Mouse (Mus musculus) heart, embryonic 14.5 days (tissue): ENCODE data around the gene Syne3. TPM values are rescaled to one million over a fixed set of nuclear protein-coding genes. Genes with fewer than 3 reads are reported as not detected.

Source experiments
- ATAC-seq: fragments of 200-750 bp; cut with Nextera tagmentation; 2 replicates; pipeline ENCODE4 v1.8.0; 2017; ENCODE audit warnings: low read depth, moderate TSS enrichment; ENCODE audit not compliant: insufficient number of reproducible peaks, insufficient read depth, low FRiP score
- H3K27ac ChIP-seq, 2 experiments: fragments of 200-500 bp in 1 of 2; fragments of 300-500 bp in 1 of 2; sonication (generic) in 1 of 2; replicated peaks in 1 of 2; 2 replicates each; pipeline ENCODE4 v1.5.1; 2012 to 2014; ENCODE audit warnings: low read depth in 2 of 2, low read length in 2 of 2, control low read depth in 1 of 2, mild to moderate bottlenecking in 1 of 2, mixed read lengths in 1 of 2; ENCODE audit not compliant: control insufficient read depth in 1 of 2, insufficient read depth in 1 of 2
- H3K27me3 ChIP-seq: fragments of 300-500 bp; sonication (generic); 2 replicates; pipeline ENCODE4 v1.6.1; 2014; ENCODE audit warnings: mild to moderate bottlenecking, low read length, control low read depth; ENCODE audit not compliant: control insufficient read depth, insufficient read depth
- H3K36me3 ChIP-seq: fragments of 300-500 bp; sonication (generic); 2 replicates; pipeline ENCODE4 v1.6.1; 2014; ENCODE audit warnings: mild to moderate bottlenecking, control low read depth, low read length, mixed read lengths; ENCODE audit not compliant: control insufficient read depth, insufficient read depth
- H3K4me1 ChIP-seq, 2 experiments: fragments of 200-500 bp in 1 of 2; fragments of 300-500 bp in 1 of 2; sonication (generic) in 1 of 2; 2 replicates each; pipeline ENCODE4 v1.6.1; 2012 to 2014; ENCODE audit warnings: low read length in 2 of 2, control low read depth in 1 of 2, mixed read lengths in 1 of 2; ENCODE audit not compliant: control insufficient read depth in 2 of 2, insufficient read depth in 2 of 2
- H3K4me2 ChIP-seq: fragments of 300-500 bp; sonication (generic); 2 replicates; pipeline ENCODE4 v1.6.1; 2014; ENCODE audit warnings: mild to moderate bottlenecking, low read length
- H3K4me3 ChIP-seq, 2 experiments: fragments of 200-500 bp in 1 of 2; fragments of 300-500 bp in 1 of 2; sonication (generic) in 1 of 2; 2 replicates each; pipeline ENCODE4 v1.5.1; 2012 to 2014; ENCODE audit warnings: low read length in 2 of 2, mild to moderate bottlenecking in 2 of 2, control low read depth in 1 of 2, low read depth in 1 of 2, moderate library complexity in 1 of 2; ENCODE audit not compliant: control insufficient read depth in 1 of 2, insufficient read depth in 1 of 2
- H3K9ac ChIP-seq: fragments of 300-500 bp; sonication (generic); 2 replicates; pipeline ENCODE4 v1.6.1; 2014; ENCODE audit warnings: mild to moderate bottlenecking, low read length
- H3K9me3 ChIP-seq: fragments of 300-500 bp; sonication (generic); 2 replicates; pipeline ENCODE4 v1.6.1; 2016; ENCODE audit warnings: low read length, control low read depth; ENCODE audit not compliant: control insufficient read depth
- WGBS: fragments of 180-500 bp; shearing (Covaris S2); extraction: QIAGEN DNeasy Blood & Tissue Kit; methylation state at CpG from one replicate; pipeline ENCODE4 v1.1.7; 2014; 5-methylcytosine and 5-hydroxymethylcytosine counted together
- polyA plus RNA-seq: library from polyadenylated mRNA; unstranded; fragments of >200 nt; fragmentation: Nextera tagmentation; extraction: Ambion mirVana; gene quantifications from 2 replicates; pipeline ENCODE4 v1.2.1, GENCODE M21; 2014

Syne3 gene
- polyA plus RNA-seq, 1 experiment from 2014 or later, result 0.93 TPM

DNA sequence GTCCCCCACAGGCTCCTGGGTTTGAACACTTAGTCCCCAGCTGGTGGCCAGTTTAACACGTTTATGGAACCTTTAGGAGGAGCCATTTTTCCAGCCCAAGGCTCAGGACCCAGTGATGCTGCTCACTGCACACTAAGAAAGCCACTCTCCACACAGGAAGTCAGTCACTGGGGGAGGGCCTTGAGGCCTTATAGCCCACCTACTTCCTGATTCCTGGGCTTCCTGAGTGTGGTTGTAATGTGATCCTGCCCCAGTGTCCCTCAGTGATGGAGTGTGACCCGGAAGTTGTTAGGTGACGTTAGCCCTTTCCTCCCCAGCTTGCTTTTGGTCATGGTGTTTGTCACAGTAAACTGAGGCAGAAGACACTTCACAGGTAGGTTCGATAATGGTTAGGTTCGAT is 33.5 kb upstream of the Syne3 start:
- Histone ChIP-seq H3K9me3 (no peaks in the 10 kb centered on the region), H3K27me3 (no peaks in the 10 kb centered on the region), H3K9ac (no peak overlapping the region), H3K4me2 (no peak overlapping the region), H3K4me1 (peaks cover 14 to 15% of the 10 kb centered on the region in 2 experiments), H3K4me3 (no peak overlapping the region), H3K27ac (no peak overlapping the region), H3K36me3 (peaks cover 34% of the 10 kb centered on the region)
- 87% methylated on average over 5 of the region's 5 CpGs for WGBS
- no peak for ATAC-seq

DNA sequence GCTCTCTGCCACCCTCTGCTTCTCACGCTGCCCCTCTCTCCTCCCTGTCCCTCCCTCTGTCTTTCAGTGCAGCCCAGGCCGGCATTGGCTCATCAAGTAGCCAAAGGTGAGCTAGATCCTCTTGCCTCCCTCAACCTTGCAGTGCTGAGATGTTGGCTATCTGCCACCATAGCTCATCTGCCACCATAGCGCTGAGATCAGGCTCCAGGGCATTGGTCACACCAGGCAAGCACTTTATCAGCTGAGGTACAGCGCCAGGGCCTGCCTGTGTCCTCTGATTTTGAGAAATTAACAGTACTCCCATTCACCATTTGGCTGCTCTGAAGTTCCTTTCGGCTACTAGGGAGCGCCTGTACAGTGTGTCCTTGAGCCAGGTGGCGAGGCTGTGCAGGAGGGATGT is 31.3 kb upstream of the Syne3 start:
- Histone ChIP-seq H3K27ac (no peak overlapping the region), H3K4me1 (peaks cover 14 to 15% of the 10 kb centered on the region in 2 experiments), H3K9ac (no peak overlapping the region), H3K27me3 (no peaks in the 10 kb centered on the region), H3K4me3 (no peak overlapping the region), H3K4me2 (no peak overlapping the region), H3K36me3 (peaks cover 34% of the 10 kb centered on the region), H3K9me3 (no peaks in the 10 kb centered on the region)
- no peak for ATAC-seq
- 93% methylated on average over 7 of the region's 7 CpGs for WGBS

DNA sequence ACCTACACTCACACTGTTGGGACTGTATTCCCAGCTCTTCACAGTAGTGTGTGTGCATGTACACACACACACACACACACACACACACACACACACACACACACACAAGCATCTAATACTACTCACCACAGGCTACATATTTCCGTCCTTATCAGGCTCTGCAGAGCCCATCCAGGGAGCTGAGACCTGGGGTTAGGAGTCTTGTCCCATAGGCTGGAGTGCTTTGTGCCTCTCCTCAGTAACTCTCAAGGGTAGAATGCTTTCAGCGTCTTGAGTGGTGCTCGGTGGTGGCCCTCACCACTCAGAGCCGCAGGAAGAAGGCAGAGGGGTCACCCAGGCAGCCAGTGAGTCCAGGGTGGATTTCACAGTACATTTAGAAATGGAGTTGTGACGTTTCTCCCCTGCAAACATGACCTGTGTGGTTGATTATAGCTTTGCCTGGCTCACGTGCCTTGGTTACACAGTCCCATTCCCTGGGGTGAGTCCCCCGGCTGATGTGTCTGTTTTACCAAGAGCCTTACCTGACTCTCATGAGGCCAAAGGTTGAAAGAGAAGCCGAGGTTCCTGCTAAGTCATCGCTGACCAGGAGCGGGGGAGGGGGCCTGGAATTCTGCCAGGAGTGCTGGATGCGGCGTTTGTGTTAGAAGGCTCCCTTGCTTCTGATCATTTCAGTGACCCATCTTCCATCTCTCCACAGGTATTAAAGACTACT is 30.1 kb upstream of the Syne3 start:
- H3K9me3 ChIP-seq, result no peaks in the 10 kb centered on the region
- H3K36me3 ChIP-seq, result peaks cover 34% of the 10 kb centered on the region
- no peak overlapping the region for H3K27ac ChIP-seq
- peak overlapping the region; percentile 38; the same call in 1 of the 2 replicates for H3K9ac ChIP-seq
- H3K4me3 ChIP-seq, result no peak overlapping the region
- H3K27me3 ChIP-seq, result no peaks in the 10 kb centered on the region
- no peak for ATAC-seq
- no peak overlapping the region for H3K4me2 ChIP-seq
- H3K4me1 ChIP-seq, result peaks cover 18 to 19% of the 10 kb centered on the region in 2 experiments
- 30% methylated on average over 12 of the region's 12 CpGs for WGBS

DNA sequence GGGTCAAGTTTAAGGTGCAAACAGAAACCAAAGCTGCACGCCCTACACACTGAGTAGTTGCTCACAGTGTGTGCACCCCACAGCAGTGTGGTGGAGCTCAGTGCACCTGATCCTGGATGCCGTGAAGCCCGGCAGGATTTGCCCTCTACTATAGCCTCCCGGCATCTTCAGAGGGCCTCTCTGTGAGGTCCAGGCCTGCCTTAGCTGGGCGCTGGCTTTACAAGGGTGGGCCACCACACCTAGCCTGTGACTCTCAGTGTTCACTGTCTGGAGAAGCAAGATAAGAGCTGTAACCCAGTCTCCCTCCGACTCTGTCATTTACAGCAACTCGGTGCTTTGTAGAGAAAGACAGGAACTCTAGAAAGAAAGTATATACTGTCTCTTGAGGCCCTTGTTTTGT is 29.3 kb upstream of the Syne3 start:
- H3K36me3 ChIP-seq, result peaks cover 34% of the 10 kb centered on the region
- no peak overlapping the region for H3K4me3 ChIP-seq
- no peaks in the 10 kb centered on the region for H3K27me3 ChIP-seq
- H3K9me3 ChIP-seq, result no peaks in the 10 kb centered on the region
- H3K9ac ChIP-seq, result no peak overlapping the region
- no peak for ATAC-seq
- 47% methylated on average over 7 of the region's 7 CpGs for WGBS
- 0 out of 2 replicates have a peak overlapping the region, but pooled peaks have one; percentile 4 for H3K4me2 ChIP-seq
- H3K27ac ChIP-seq, result no peak overlapping the region
- peaks cover 27% of the 10 kb centered on the region in 2 experiments for H3K4me1 ChIP-seq

DNA sequence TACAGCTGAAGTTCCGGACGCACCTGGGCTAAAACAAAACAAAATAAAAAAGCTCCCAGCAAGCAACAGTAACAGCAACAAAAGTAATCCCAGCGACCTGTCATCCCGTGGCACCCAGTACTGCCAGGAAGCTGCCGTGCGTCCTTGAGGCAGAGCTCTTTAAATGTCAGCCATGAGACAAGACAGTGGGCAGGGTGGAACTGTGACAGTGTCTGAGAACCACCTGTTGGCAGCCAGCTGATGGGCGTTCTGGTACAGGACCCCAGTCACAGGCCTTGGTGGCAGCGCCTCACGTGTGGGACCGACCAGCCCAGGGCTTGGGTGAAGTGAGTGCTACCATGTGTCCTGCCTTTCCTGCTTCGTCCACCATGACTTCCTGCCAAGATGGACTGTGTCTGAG is 28.6 kb upstream of the Syne3 start:
- H3K9me3 ChIP-seq, result no peaks in the 10 kb centered on the region
- H3K36me3 ChIP-seq, result peaks cover 34% of the 10 kb centered on the region
- peaks cover 28 to 33% of the 10 kb centered on the region in 2 experiments for H3K4me1 ChIP-seq
- H3K27ac ChIP-seq, result no peak overlapping the region
- H3K4me3 ChIP-seq, result no peak overlapping the region
- no peak for ATAC-seq
- WGBS, result 82% methylated on average over 11 of the region's 11 CpGs
- no peak overlapping the region for H3K4me2 ChIP-seq
- H3K9ac ChIP-seq, result no peak overlapping the region
- H3K27me3 ChIP-seq, result no peaks in the 10 kb centered on the region

DNA sequence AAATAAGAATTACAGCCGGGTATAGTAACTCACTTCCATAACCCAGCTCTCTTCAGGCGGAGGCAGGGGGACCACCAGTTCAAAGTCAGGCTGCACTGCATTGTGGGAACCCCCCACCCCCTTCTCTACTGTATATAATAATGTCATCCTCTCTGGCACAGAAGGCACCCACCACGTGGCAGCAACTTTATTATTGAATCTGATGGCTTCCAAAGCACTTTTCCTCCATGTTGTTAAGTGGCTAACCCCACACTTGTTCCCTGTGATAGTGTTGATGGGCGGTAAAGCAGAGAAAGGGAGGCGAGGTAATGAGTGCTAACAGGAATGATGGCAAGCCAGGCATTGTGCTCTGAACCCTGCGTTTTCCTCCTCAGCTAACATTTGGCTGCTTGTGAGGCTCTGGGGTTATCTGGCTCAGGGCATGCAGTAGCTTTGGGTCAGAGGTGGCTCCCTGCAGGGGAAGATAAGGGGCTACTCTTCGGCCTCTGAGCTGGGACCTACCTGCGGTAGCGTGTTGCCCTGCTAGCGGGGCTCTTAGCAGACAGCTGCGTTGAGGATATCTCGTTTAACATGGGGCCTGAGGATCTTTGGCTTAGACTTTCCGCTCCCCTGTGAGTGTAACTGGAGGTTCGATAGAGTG is 24.6 kb upstream of the Syne3 start:
- peaks cover 20% of the 10 kb centered on the region for H3K36me3 ChIP-seq
- 18% methylated on average over 14 of the region's 14 CpGs for WGBS
- H3K4me2 ChIP-seq, result peak overlapping the region; percentile 91
- 0 out of 4 replicates have a peak overlapping the region, but pooled peaks of 1 of the 2 experiments have one; percentile 6 for H3K27ac ChIP-seq
- peaks cover 25 to 38% of the 10 kb centered on the region in 2 experiments for H3K4me1 ChIP-seq
- peak overlapping the region; percentile 87 for H3K9ac ChIP-seq
- ATAC-seq, result no peak
- H3K27me3 ChIP-seq, result no peaks in the 10 kb centered on the region
- no peaks in the 10 kb centered on the region for H3K9me3 ChIP-seq
- peak overlapping the region; percentile 60 to 88; a peak in 3 of 4 replicates for H3K4me3 ChIP-seq

DNA sequence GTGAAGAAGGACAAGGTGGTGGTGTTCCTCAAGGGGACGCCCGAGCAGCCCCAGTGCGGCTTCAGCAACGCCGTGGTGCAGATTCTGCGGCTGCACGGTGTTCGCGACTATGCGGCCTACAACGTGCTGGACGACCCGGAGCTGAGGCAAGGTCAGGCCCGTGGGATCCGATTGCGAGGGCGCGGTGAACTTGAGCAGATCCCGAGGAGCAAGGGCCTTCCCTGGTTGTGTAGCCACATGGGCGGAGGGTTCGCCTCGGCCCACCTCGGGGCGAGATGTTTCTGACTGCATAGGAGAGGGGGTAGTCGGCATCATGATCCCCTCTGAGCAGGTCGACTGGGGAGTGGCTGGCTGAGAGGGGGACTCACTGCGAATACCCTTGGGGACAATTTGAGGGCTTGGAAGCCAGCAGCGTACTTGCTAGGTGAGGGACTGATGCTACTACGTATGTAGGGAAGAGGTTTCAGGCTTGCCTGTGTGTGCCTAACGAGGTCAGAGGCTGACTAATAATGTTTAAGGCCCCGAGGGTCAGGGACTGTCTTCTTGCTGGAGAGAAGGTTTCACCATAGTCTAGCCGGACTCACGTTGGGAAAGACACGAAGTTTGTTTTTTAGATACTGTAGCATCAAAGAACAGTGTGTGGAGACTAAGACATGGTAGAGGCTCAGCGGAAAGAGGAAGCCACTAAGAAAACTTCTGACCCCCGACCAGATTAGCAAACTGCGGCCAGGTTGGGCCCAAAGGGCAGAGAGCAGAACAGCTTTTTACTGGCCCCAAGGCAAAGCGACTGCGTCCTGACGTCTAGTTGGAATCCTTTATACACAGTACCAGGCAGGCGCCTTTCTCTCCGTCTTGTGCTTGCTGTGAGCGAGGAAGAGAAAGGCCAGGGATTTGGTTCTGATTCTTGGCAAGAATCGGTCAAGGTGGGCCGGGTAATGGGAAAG is 23.5 kb upstream of the Syne3 start:
- Histone ChIP-seq H3K4me1 (peaks cover 18 to 31% of the 10 kb centered on the region in 2 experiments), H3K4me2 (peak overlapping the region; percentile 91), H3K9me3 (no peaks in the 10 kb centered on the region), H3K9ac (peak overlapping the region; percentile 87), H3K4me3 (peak overlapping the region; percentile 60 to 88), H3K27me3 (no peaks in the 10 kb centered on the region), H3K36me3 (peaks cover 19% of the 10 kb centered on the region), H3K27ac (peak overlapping the region; percentile 44 to 70)
- WGBS, result 2% methylated on average over 45 of the region's 45 CpGs
- peak; percentile 24 for ATAC-seq
